Mouse (Mus musculus): ENCODE results near the gene Fam172a. TPM values are rescaled to one million over a fixed set of nuclear protein-coding genes. Genes with fewer than 3 reads are reported as not detected.

The Fam172a gene
- total and polyA plus RNA-seq, 3 experiments = 33.4 to 89.8 (median 45.3) TPM

DNA sequence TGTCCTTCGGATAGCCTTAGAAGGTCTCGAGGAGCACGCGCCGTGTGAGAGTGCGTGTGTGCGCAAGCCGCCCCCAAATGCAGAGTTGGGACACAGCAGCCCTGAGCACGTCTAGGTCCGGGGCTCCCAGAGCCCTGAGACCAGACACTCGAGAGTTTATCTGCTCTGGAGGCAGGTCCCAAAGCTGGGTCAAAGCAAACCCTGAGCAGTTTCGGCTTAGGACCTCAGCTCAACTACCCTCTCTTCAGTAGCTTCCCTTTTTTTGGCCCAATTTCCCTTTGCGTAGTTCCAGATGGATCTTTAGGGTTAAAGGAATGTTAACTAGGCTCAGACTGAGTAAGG, 508.9 kb downstream of the Fam172a start:
- Histone ChIP-seq H3K4me1 (ENCODE audit: insufficient read depth, low read depth, low read length) (peaks cover 16% of the 10 kb centered on the region; the same call in 1 of the 2 replicates), H3K9me3 (replicated peaks) (no peaks in the 10 kb centered on the region), H3K4me3 (ENCODE audit: low read depth, low read length) (peak overlapping the region; percentile 57; the same call in 1 of the 2 replicates), H3K27me3 (ENCODE audit: insufficient read depth, low read length) (peaks cover 35% of the 10 kb centered on the region), H3K36me3 (replicated peaks) (no peaks in the 10 kb centered on the region)
- no peak for DNase-seq (ENCODE audit: low spot score)
- ATAC-seq (ENCODE audit: extremely low read depth, insufficient number of reproducible peaks, low FRiP score, poor library complexity, severe bottlenecking) = no peak
- TF ChIP-seq GATA1 (IDR thresholded peaks at IDR 0.05; ENCODE audit: borderline replicate concordance, low read length) = no peak
- no peak for TF ChIP-seq CTCF (IDR thresholded peaks at IDR 0.05; ENCODE audit: low read depth, low read length)
- no peak for TF ChIP-seq TAL1 (conservative IDR thresholded peaks at IDR 0.05; ENCODE audit: low read depth, low read length)
- TF ChIP-seq GATA2 (IDR thresholded peaks at IDR 0.05; ENCODE audit: borderline replicate concordance, low read depth, low read length) = no peak
- TF ChIP-seq POLR2AphosphoS5 (IDR thresholded peaks at IDR 0.05; ENCODE audit: insufficient replicate concordance, low read depth, low read length) = no peak

DNA sequence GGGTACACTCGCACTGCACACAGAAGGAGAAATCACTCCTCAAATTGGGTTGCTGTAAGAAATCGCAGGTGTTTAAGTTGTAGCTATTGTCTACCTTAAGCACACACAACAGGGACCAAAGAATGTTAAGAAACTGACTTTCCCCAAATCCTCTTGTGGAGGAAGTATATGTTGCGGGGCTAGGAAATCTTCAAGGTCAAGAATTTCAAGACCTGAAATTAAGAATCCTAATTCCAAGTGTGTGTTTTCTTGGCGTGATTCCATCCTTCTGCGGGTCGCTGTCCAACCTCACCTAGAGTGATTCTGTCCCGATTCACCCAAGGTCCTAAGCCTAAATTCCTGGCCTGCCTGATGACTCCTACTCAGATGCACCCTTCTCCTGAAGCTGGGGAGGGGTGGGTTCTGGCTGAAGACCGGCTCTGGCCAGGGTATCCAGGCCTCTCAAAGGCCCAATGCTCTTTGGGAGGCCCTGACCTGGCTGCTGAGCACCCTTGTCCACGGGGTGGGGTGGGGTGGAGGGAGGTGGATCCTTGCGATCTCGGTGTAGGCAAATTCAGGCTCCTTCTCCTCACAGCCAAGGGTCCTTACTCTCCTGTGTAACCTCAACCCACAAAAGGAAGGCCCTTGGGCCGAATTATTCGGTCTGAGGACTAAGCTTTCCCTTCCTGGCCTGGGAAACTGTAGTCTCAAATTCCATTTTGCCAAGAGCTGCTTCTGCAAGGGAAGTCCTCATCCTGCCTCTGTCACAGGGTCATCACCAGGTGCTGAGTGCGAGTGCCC, 509.6 kb downstream of the Fam172a start:
- DNase-seq (ENCODE audit: low spot score) (no peak), ATAC-seq (ENCODE audit: extremely low read depth, insufficient number of reproducible peaks, low FRiP score, poor library complexity, severe bottlenecking) (no peak)
- H3K4me3 ChIP-seq (ENCODE audit: low read depth, low read length) = no peak overlapping the region
- H3K4me1 ChIP-seq (ENCODE audit: insufficient read depth, low read depth, low read length) = peaks cover 16% of the 10 kb centered on the region; the same call in 1 of the 2 replicates
- H3K27me3 ChIP-seq (ENCODE audit: insufficient read depth, low read length) = peaks cover 35% of the 10 kb centered on the region
- no peaks in the 10 kb centered on the region for H3K36me3 ChIP-seq (replicated peaks)
- TF ChIP-seq GATA2 (IDR thresholded peaks at IDR 0.05; ENCODE audit: borderline replicate concordance, low read depth, low read length) (no peak), TAL1 (conservative IDR thresholded peaks at IDR 0.05; ENCODE audit: low read depth, low read length) (no peak), POLR2AphosphoS5 (IDR thresholded peaks at IDR 0.05; ENCODE audit: insufficient replicate concordance, low read depth, low read length) (no peak), CTCF (IDR thresholded peaks at IDR 0.05; ENCODE audit: low read depth, low read length) (no peak), GATA1 (IDR thresholded peaks at IDR 0.05; ENCODE audit: borderline replicate concordance, low read length) (no peak)
- no peaks in the 10 kb centered on the region for H3K9me3 ChIP-seq (replicated peaks)

DNA sequence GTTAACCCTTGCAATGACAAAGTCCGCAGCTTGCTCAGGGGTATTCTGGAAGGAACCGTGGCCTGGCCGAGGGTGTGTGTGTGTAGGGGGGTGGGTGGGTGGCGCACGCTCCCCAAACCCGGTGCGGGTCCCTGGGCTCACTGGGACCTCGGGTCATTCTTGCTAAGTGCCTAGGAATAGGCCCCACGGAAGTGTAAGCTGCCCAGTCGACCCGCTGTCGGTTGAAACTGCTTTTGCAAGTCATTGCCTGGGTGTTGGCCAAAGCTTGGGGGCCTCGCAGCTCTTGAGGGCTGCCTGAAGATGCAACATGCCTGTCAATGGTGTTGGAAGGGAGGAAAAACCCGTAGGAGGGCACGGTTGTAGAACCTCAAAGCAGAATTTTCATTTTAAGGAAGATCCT, 510.3 kb downstream of the Fam172a start:
- no peak for ATAC-seq (ENCODE audit: extremely low read depth, insufficient number of reproducible peaks, low FRiP score, poor library complexity, severe bottlenecking)
- H3K27me3 ChIP-seq (ENCODE audit: insufficient read depth, low read length) = peaks cover 31% of the 10 kb centered on the region
- no peak overlapping the region for H3K4me3 ChIP-seq (ENCODE audit: low read depth, low read length)
- H3K36me3 ChIP-seq (replicated peaks) = no peaks in the 10 kb centered on the region
- TF ChIP-seq POLR2AphosphoS5 (IDR thresholded peaks at IDR 0.05; ENCODE audit: insufficient replicate concordance, low read depth, low read length) (no peak), CTCF (IDR thresholded peaks at IDR 0.05; ENCODE audit: low read depth, low read length) (no peak), GATA1 (IDR thresholded peaks at IDR 0.05; ENCODE audit: borderline replicate concordance, low read length) (no peak)
- no peaks in the 10 kb centered on the region for H3K9me3 ChIP-seq (replicated peaks)
- no peak for DNase-seq (ENCODE audit: low spot score)
- H3K4me1 ChIP-seq (ENCODE audit: insufficient read depth, low read depth, low read length) = peaks cover 13% of the 10 kb centered on the region; the same call in 1 of the 2 replicates

DNA sequence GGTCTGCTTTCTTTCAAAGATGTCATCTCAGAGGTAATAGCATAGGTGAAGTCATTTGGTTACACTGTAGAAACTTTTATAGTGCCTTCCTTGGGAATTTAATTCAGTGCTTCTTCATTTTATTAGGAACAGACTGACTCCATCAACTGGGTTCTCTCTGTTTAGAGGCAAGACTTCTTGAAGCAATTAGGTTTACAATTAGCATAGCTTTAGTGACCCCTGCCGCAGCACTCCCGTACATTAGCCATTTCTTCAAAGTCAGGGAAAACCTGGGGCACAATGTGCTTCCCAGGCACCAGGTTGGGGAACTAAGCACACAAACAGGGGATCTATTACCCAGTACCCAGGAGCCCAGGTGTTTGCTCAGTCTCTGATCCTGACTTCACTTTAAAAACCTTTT, 511.3 kb downstream of the Fam172a start:
- Histone ChIP-seq H3K9me3 (replicated peaks) (no peaks in the 10 kb centered on the region), H3K27me3 (ENCODE audit: insufficient read depth, low read length) (peaks cover 31% of the 10 kb centered on the region)
- ATAC-seq (ENCODE audit: extremely low read depth, insufficient number of reproducible peaks, low FRiP score, poor library complexity, severe bottlenecking) = no peak

DNA sequence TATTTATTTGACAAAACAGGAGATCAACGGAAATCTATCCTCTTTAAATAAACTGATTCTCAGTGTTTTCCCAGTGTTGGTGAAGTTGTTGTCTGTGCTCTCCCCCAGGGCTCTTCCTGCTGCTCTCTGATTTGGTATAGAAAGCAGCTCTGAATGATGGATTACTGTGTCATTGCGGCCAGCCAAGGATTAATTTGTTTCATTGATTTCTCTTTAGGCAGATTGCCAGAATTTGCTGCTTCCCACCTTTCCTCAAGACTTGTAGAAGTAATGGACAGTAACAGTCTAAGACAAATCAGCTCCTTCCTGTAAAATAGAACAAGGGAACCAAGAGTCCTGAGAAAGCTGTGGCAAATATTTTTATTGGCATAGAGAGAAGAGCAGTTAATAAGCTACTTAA, 513.4 kb downstream of the Fam172a start:
- no peak overlapping the region for H3K4me3 ChIP-seq (ENCODE audit: low read depth, low read length)

More for the DNA sequence above, 511.3 kb downstream of the Fam172a start:
- TF ChIP-seq GATA2 (IDR thresholded peaks at IDR 0.05; ENCODE audit: borderline replicate concordance, low read depth, low read length) (no peak), GATA1 (IDR thresholded peaks at IDR 0.05; ENCODE audit: borderline replicate concordance, low read length) (no peak), POLR2AphosphoS5 (IDR thresholded peaks at IDR 0.05; ENCODE audit: insufficient replicate concordance, low read depth, low read length) (no peak), CTCF (IDR thresholded peaks at IDR 0.05; ENCODE audit: low read depth, low read length) (no peak), TAL1 (conservative IDR thresholded peaks at IDR 0.05; ENCODE audit: low read depth, low read length) (no peak)
- DNase-seq (ENCODE audit: low spot score) = no peak
- no peaks in the 10 kb centered on the region for H3K36me3 ChIP-seq (replicated peaks)
- H3K4me1 ChIP-seq (ENCODE audit: insufficient read depth, low read depth, low read length) = peaks cover 12% of the 10 kb centered on the region; the same call in 1 of the 2 replicates
- H3K4me3 ChIP-seq (ENCODE audit: low read depth, low read length) = no peak overlapping the region

More for the DNA sequence above, 513.4 kb downstream of the Fam172a start:
- Histone ChIP-seq H3K27me3 (ENCODE audit: insufficient read depth, low read length) (peaks cover 19% of the 10 kb centered on the region), H3K9me3 (replicated peaks) (no peaks in the 10 kb centered on the region), H3K4me1 (ENCODE audit: insufficient read depth, low read depth, low read length) (peaks cover 9% of the 10 kb centered on the region; the same call in 1 of the 2 replicates), H3K36me3 (replicated peaks) (no peaks in the 10 kb centered on the region)
- no peak for DNase-seq (ENCODE audit: low spot score)
- TF ChIP-seq POLR2AphosphoS5 (IDR thresholded peaks at IDR 0.05; ENCODE audit: insufficient replicate concordance, low read depth, low read length) = no peak
- TF ChIP-seq TAL1 (conservative IDR thresholded peaks at IDR 0.05; ENCODE audit: low read depth, low read length) = no peak
- no peak for TF ChIP-seq GATA1 (IDR thresholded peaks at IDR 0.05; ENCODE audit: borderline replicate concordance, low read length)
- TF ChIP-seq GATA2 (IDR thresholded peaks at IDR 0.05; ENCODE audit: borderline replicate concordance, low read depth, low read length) = no peak
- TF ChIP-seq CTCF (IDR thresholded peaks at IDR 0.05; ENCODE audit: low read depth, low read length) = no peak
- ATAC-seq (ENCODE audit: extremely low read depth, insufficient number of reproducible peaks, low FRiP score, poor library complexity, severe bottlenecking) = no peak

All from G1E (cell line).